Mouse (Mus musculus): ENCODE measurements around the gene Stpg3. TPM values are rescaled to one million over a fixed set of nuclear protein-coding genes. Genes with fewer than 3 reads are reported as not detected.
A peak's percentile ranks its signal among the peaks of the same experiment; 100 is the strongest.

Gene Stpg3
- polyA plus RNA-seq, 1 experiment from 2014 or later = not detected

DNA sequence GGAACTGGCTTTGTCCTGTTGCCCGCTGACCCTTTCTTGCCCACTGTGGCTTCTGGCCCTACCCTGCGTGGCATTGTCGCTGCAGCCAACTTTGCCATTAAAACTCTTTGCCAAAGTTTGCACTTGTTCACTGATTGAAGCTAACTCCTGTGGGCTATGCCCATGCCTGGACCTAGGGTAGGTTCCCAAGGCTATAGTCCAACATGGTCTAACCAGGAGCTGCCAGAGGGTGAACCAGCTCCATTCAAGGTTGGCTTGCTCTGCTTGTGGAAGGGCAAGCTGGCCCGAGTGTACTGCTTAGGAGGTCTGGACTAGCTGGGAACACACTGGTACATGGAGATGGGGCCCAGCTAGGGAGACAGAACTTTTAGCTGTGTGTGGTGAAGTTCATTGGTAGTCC lies 29.7 kb upstream of the Stpg3 start:
- Histone ChIP-seq H3K36me3 (peaks cover 24% of the 10 kb centered on the region), H3K27me3 (no peaks in the 10 kb centered on the region), H3K9me3 (no peaks in the 10 kb centered on the region), H3K9ac (replicated peaks) (no peak overlapping the region), H3K4me2 (replicated peaks) (no peak overlapping the region), H3K4me1 (peaks cover 29% of the 10 kb centered on the region), H3K4me3 (no peak overlapping the region), H3K27ac (replicated peaks) (no peak overlapping the region)
- WGBS = 91% methylated on average over 4 of the region's 4 CpGs
- no peak for ATAC-seq (replicated peaks)

DNA sequence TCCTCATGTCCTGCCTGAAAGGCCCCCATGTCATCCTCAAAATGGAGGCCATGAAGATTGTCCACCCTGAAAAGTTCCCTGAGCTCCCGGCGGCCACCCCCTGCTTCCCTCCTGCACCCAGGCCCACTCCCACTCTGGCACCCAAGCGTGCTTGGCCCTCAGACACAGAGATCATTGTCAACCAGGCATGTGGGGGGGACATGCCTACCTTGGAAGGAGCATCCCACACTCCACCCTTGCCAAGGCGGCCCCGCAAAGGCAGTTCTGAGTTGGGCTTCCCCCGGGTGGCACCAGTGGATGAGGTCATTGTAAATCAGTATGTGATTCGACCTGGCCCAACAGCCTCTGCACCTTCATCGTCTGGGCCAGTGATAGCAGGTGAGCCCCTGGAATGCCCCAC lies 28.9 kb upstream of the Stpg3 start:
- Histone ChIP-seq H3K9me3 (no peaks in the 10 kb centered on the region), H3K27me3 (no peaks in the 10 kb centered on the region), H3K36me3 (peaks cover 21% of the 10 kb centered on the region; the same call in 1 of the 2 replicates), H3K4me2 (replicated peaks) (peak overlapping the region; percentile 91), H3K9ac (replicated peaks) (peak overlapping the region; percentile 73), H3K27ac (replicated peaks) (no peak overlapping the region), H3K4me3 (peak overlapping the region; percentile 59), H3K4me1 (peaks cover 29% of the 10 kb centered on the region)
- no peak for ATAC-seq (replicated peaks)
- WGBS = 77% methylated on average over 8 of the region's 8 CpGs

GRCm38 (mm10) chr2:25242101-25242506 lies 27.7 kb upstream of the Stpg3 start, which contains the start of the genes Rnf208 and Cysrt1:
Gene Rnf208, plus strand, starts transcription at chr2:25242255.
Gene Cysrt1, minus strand, starts transcription at chr2:25242452.
- peaks cover 29% of the 10 kb centered on the region for H3K4me1 ChIP-seq
- H3K36me3 ChIP-seq = peaks cover 12% of the 10 kb centered on the region; the same call in 1 of the 2 replicates
- peak within 1 kb of the TSS; percentile 73 for H3K9ac ChIP-seq (replicated peaks)
- under 1% methylated on average over 57 of the region's 59 CpGs for WGBS
- H3K4me3 ChIP-seq = peak within 1 kb of the TSS; percentile 59
- no peaks in the 10 kb centered on the region for H3K9me3 ChIP-seq
- peaks cover 5% of the 10 kb centered on the region; the same call in 1 of the 2 replicates for H3K27me3 ChIP-seq
- H3K27ac ChIP-seq (replicated peaks) = peak within 1 kb of the TSS; percentile 77
- peak within 1 kb of the TSS; percentile 91 for H3K4me2 ChIP-seq (replicated peaks)
- ATAC-seq (replicated peaks) = peak; percentile 49

DNA sequence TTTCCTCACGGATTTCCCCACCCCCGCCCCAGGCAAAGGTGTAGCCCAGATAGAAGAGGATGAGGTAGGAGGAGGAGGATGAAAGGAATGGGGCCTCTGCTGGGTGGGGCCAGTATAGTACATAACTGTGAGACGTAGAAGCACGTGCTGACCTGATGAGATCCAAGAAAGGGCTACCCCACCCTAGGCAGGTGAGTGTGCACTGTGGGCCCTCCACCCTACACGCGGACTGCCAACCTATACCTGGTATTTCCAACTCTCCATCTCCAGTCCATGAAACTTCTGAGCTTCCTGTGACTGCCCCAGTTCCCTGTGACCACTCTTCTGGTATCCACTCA lies 27.0 kb upstream of the Stpg3 start:
- H3K36me3 ChIP-seq = peaks cover 9% of the 10 kb centered on the region; the same call in 1 of the 2 replicates
- H3K27ac ChIP-seq (replicated peaks) = peak overlapping the region; percentile 77
- ATAC-seq (replicated peaks) = peak; percentile 15; the same call in 1 of the 2 replicates
- peak overlapping the region; percentile 59 for H3K4me3 ChIP-seq
- peaks cover 5% of the 10 kb centered on the region; the same call in 1 of the 2 replicates for H3K27me3 ChIP-seq
- peaks cover 29% of the 10 kb centered on the region for H3K4me1 ChIP-seq
- H3K9me3 ChIP-seq = no peaks in the 10 kb centered on the region
- H3K4me2 ChIP-seq (replicated peaks) = peak overlapping the region; percentile 91
- WGBS = 17% methylated on average over 6 of the region's 6 CpGs
- peak overlapping the region; percentile 73 for H3K9ac ChIP-seq (replicated peaks)

DNA sequence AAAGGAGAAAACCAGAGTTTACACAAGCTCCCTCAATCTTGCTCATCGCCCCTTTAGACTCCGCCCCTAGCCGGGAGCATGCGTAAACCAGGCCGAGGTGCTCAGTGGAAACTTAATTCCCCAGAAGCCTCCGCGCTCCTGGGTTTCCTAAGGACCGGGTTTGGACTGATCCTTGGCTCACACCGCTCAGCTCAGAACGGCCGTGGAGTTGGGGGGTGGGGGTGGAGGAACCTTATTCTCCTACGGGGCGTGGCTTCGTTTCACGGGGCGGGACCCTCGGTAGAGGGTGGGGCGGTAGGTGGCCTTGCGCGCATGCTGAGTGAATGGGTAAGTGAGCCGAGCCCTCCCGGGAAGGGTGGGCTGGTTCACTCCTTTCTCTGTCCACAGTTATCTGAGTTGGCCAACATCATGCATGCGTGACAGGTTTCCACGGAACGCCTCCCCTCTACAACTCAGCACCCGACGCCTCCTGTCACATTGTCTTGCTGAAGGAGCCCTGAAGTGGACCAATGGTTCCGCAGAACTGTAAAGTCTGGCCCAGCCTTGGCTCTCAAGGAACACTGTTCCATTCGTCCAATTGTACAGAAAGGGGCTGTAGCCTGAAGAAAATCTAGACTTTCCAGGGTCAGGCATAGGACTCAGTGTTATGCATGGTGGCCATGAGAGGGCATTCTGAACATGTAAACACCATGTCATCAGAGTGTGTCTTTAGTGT lies 26.4 kb upstream of the Stpg3 start:
- Histone ChIP-seq H3K4me1 (peaks cover 29% of the 10 kb centered on the region), H3K36me3 (peaks cover 4% of the 10 kb centered on the region; the same call in 1 of the 2 replicates), H3K27ac (replicated peaks) (peak overlapping the region; percentile 77), H3K27me3 (peaks cover 5% of the 10 kb centered on the region; the same call in 1 of the 2 replicates), H3K4me3 (peak overlapping the region; percentile 59), H3K9ac (replicated peaks) (peak overlapping the region; percentile 49), H3K4me2 (replicated peaks) (peak overlapping the region; percentile 91), H3K9me3 (no peaks in the 10 kb centered on the region)
- under 1% methylated on average over 29 of the region's 29 CpGs for WGBS
- ATAC-seq (replicated peaks) = peak; percentile 84

DNA sequence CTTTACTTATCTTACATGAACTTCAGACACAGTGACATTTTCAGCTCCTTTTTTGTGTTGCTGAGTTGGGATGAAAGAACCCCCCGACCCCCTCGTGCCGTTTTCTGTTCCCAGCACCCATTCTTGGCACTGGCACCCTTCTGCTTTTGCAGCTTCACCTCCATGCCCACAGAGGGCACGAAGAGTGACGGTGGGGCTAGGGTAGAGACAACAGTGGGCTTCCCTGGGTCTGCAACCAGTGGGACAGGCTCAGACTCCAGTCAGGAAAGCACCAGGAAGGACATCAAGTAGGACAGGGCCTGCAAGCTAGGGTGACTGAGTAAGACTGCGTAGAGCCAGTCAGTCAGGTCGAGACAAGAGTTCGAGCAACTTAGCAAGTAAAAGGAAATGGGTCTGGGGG lies 25.9 kb upstream of the Stpg3 start:
- H3K4me3 ChIP-seq = peak overlapping the region; percentile 59
- H3K36me3 ChIP-seq = no peaks in the 10 kb centered on the region
- H3K27ac ChIP-seq (replicated peaks) = peak overlapping the region; percentile 77; the same call in 1 of the 2 replicates
- peak; percentile 33 for ATAC-seq (replicated peaks)
- H3K4me1 ChIP-seq = peaks cover 29% of the 10 kb centered on the region
- WGBS = 42% methylated on average over 8 of the region's 8 CpGs
- peaks cover 5% of the 10 kb centered on the region; the same call in 1 of the 2 replicates for H3K27me3 ChIP-seq
- peak overlapping the region; percentile 49 for H3K9ac ChIP-seq (replicated peaks)
- no peaks in the 10 kb centered on the region for H3K9me3 ChIP-seq
- peak overlapping the region; percentile 91 for H3K4me2 ChIP-seq (replicated peaks)

DNA sequence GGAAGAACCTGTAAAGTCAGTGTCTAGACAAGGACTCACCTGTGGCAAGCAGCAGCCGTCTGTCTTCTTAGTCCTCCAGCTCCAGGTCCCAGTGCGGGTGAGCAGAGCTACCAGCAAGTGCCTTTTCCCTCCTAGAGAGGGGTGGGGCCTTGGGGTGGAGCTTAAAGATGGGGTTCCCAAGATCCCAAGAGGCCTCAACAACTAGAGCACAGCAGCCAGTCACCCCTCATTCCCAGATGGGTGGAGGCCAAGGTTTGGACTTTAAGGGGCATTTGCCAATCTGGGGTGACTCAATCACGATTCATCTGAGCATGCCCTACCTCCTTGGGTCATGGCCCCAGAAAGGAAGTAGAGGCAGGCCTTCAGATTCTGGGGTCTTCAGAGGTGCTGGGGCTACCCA lies 25.3 kb upstream of the Stpg3 start:
- Histone ChIP-seq H3K4me2 (replicated peaks) (no peak overlapping the region), H3K27ac (replicated peaks) (no peak overlapping the region), H3K4me1 (peaks cover 29% of the 10 kb centered on the region), H3K9me3 (no peaks in the 10 kb centered on the region), H3K27me3 (peaks cover 5% of the 10 kb centered on the region; the same call in 1 of the 2 replicates), H3K36me3 (no peaks in the 10 kb centered on the region), H3K9ac (replicated peaks) (no peak overlapping the region), H3K4me3 (no peak overlapping the region)
- 89% methylated on average over 3 of the region's 3 CpGs for WGBS
- no peak for ATAC-seq (replicated peaks)

GRCm38 (mm10) chr2:25238106-25238505 lies 23.7 kb upstream of the Stpg3 start:
- ATAC-seq (replicated peaks) = no peak
- no peaks in the 10 kb centered on the region for H3K9me3 ChIP-seq
- H3K4me1 ChIP-seq = peaks cover 21% of the 10 kb centered on the region
- no peaks in the 10 kb centered on the region for H3K36me3 ChIP-seq
- H3K27me3 ChIP-seq = peaks cover 5% of the 10 kb centered on the region; the same call in 1 of the 2 replicates
- H3K4me2 ChIP-seq (replicated peaks) = no peak overlapping the region
- H3K4me3 ChIP-seq = no peak overlapping the region
- H3K9ac ChIP-seq (replicated peaks) = no peak overlapping the region
- H3K27ac ChIP-seq (replicated peaks) = no peak overlapping the region

GRCm38 (mm10) chr2:25237522-25237921 lies 23.1 kb upstream of the Stpg3 start:
- Histone ChIP-seq H3K4me1 (peaks cover 15% of the 10 kb centered on the region), H3K4me3 (no peak overlapping the region), H3K27me3 (peaks cover 5% of the 10 kb centered on the region; the same call in 1 of the 2 replicates), H3K27ac (replicated peaks) (no peak overlapping the region), H3K36me3 (no peaks in the 10 kb centered on the region), H3K4me2 (replicated peaks) (no peak overlapping the region), H3K9me3 (no peaks in the 10 kb centered on the region), H3K9ac (replicated peaks) (no peak overlapping the region)
- no peak for ATAC-seq (replicated peaks)
- 71% methylated on average over 4 of the region's 4 CpGs for WGBS

GRCm38 (mm10) chr2:25236614-25237013 lies 22.2 kb upstream of the Stpg3 start, which contains the start of gene Rnf224:
Gene Rnf224, minus strand, starts transcription at chr2:25236787.
- WGBS = 31% methylated on average over 8 of the region's 8 CpGs
- H3K4me1 ChIP-seq = peaks cover 12% of the 10 kb centered on the region
- no peaks in the 10 kb centered on the region for H3K36me3 ChIP-seq
- H3K9ac ChIP-seq (replicated peaks) = no peak within 1 kb of the TSS
- H3K27me3 ChIP-seq = peaks cover 5% of the 10 kb centered on the region; the same call in 1 of the 2 replicates
- H3K4me3 ChIP-seq = no peak within 1 kb of the TSS
- no peak within 1 kb of the TSS for H3K4me2 ChIP-seq (replicated peaks)
- no peak for ATAC-seq (replicated peaks)
- H3K9me3 ChIP-seq = no peaks in the 10 kb centered on the region
- no peak within 1 kb of the TSS for H3K27ac ChIP-seq (replicated peaks)

DNA sequence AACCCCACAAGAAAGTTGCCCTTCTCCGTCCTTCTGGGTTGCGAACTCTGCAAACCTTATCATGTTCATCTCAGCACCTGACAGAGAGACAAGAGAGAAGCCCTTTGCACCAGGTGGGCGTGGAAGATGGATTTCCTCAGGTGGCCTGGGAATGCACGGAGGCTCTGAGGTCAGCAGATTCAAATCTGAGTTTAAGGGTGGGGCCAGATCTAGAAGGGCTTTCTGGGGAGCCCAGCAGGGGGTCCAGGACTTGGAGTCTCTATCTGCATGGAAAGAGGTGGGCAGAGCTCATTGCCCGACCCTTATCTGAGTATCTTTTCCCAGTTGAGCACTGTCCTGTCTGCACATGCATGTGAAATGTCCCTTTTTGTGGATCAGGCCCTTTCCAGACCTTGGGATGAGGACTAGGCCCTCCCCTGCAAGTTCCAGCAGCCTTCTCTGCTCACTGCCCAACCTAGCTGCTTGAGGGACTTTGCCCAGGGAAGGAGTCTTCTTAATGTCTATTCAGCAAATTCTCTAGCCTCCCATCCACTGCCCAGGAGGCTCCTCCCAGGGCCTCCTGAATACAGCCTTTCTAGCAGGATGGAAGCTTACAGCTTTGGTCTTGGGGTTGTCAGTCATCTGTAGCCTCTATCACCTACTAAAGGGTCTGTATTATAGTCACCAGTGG lies 20.2 kb upstream of the Stpg3 start:
- Histone ChIP-seq H3K4me3 (no peak overlapping the region), H3K27me3 (peaks cover 5% of the 10 kb centered on the region; the same call in 1 of the 2 replicates), H3K9ac (replicated peaks) (no peak overlapping the region), H3K4me1 (no peaks in the 10 kb centered on the region), H3K27ac (replicated peaks) (no peak overlapping the region), H3K36me3 (no peaks in the 10 kb centered on the region), H3K9me3 (no peaks in the 10 kb centered on the region), H3K4me2 (replicated peaks) (no peak overlapping the region)
- ATAC-seq (replicated peaks) = no peak
- 78% methylated on average over 5 of the region's 5 CpGs for WGBS

- Histone ChIP-seq H3K4me2 (replicated peaks) (no peak within 1 kb of the TSS), H3K9ac (replicated peaks) (no peak within 1 kb of the TSS), H3K4me1 (no peaks in the 10 kb centered on the region), H3K27me3 (peaks cover 5% of the 10 kb centered on the region; the same call in 1 of the 2 replicates), H3K4me3 (no peak within 1 kb of the TSS), H3K9me3 (no peaks in the 10 kb centered on the region), H3K36me3 (no peaks in the 10 kb centered on the region), H3K27ac (replicated peaks) (no peak within 1 kb of the TSS)
- 92% methylated on average over 3 of the region's 3 CpGs for WGBS
- ATAC-seq (replicated peaks) = no peak
Measured at GRCm38 (mm10) chr2:25234050-25234449, 19.6 kb upstream of the Stpg3 start, which contains the start of gene Slc34a3. Gene Slc34a3, minus strand, starts transcription at chr2:25234364.
